Mouse (Mus musculus) erythroblast, embryonic 14.5 days (primary cell): Measurements from ENCODE around the gene Tekt5.

Source experiments
- GATA1 ChIP-seq: IDR thresholded peaks from 2 replicates; pipeline ENCODE4 v1.6.1; 2012; ENCODE audit warnings: low read length, inconsistent platforms, mixed read lengths
- TAL1 ChIP-seq: IDR thresholded peaks from 3 replicates; pipeline ENCODE4 v1.6.1; 2012; ENCODE audit warnings: low read length, inconsistent platforms, mixed read lengths

- no peak for TF ChIP-seq TAL1
- no peak for TF ChIP-seq GATA1
Measured at GRCm38 (mm10) chr16:10365796-10366195, 29.5 kb downstream of the Tekt5 start.
